Mouse (Mus musculus): ENCODE data around the gene Olfr464. TPM values are rescaled to one million over a fixed set of nuclear protein-coding genes. Genes with fewer than 3 reads are reported as not detected.

Olfr464 gene
- total RNA-seq, 2 experiments from 2014 or later, result not detected

Other genes starting within 250 kb of the Olfr464 start
- gene Supt4a, start 183.4 kb downstream of the Olfr464 start, total RNA-seq (2021), result 10 to 100 TPM; 60.5 to 90.0 TPM
- 1 to 10 TPM; 3.5 to 5.0 TPM for gene Tspoap1, start 160.4 kb downstream of the Olfr464 start, total RNA-seq (2021)
- gene Mpo, start 127.4 kb downstream of the Olfr464 start, total RNA-seq (2021), result under 1 TPM in 1 of 2 experiments, not detected in 1; 0.40 TPM
- not detected for gene Lpo, start 92.7 kb downstream of the Olfr464 start, total RNA-seq (2021)
- gene Mks1, start 67.8 kb downstream of the Olfr464 start, total RNA-seq (2021), result 10 to 100 TPM in 1 of 2 experiments, 1 to 10 TPM in 1; 9.3 to 10.2 TPM
- gene Epx, start 45.4 kb downstream of the Olfr464 start, total RNA-seq (2021), result not detected
- gene Olfr462, start 28.7 kb downstream of the Olfr464 start, total RNA-seq (2021), result not detected
- gene Olfr463, start 23.6 kb downstream of the Olfr464 start, total RNA-seq (2021), result not detected
- 100 to 1,000 TPM; 200 to 233 TPM for gene Dynll2, start 66.6 kb upstream of the Olfr464 start, total RNA-seq (2021)
- 100 to 1,000 TPM; 212 to 243 TPM for gene Srsf1, start 126.4 kb upstream of the Olfr464 start, total RNA-seq (2021)
- 10 to 100 TPM; 49.3 to 50.9 TPM for gene Vezf1, start 147.3 kb upstream of the Olfr464 start, total RNA-seq (2021)
- gene Cuedc1, start 177.1 kb upstream of the Olfr464 start, total RNA-seq (2021), result 10 to 100 TPM; 46.9 to 53.4 TPM